Mouse (Mus musculus): ENCODE measurements around the gene Pcdh18.

DNA sequence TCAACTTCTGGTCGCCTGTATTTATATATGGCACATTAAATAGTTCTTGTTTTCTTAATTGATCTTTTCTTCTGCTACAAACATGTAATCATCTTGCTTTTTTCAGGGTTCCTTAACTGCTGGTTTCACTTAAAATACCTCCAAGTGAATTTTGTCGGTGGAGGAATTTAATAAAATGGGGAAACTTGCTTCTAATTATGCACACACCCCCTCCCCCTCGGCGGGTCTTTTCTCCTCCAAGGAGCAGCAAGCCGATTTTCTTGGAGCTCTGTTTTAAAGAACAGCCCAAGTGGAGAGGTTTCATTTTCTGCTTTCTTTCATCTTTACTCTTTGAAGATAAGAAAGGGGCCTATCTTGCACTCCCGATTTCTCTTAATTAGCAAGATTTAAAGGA lies 498 bp upstream of the Pcdh18 start:
- TF ChIP-seq CTCF (IDR thresholded peaks at IDR 0.05; ENCODE audit: low read depth, low read length) (no peak), GATA2 (IDR thresholded peaks at IDR 0.05; ENCODE audit: borderline replicate concordance, low read depth, low read length) (no peak), GATA1 (IDR thresholded peaks at IDR 0.05; ENCODE audit: borderline replicate concordance, low read length) (no peak), TAL1 (conservative IDR thresholded peaks at IDR 0.05; ENCODE audit: low read depth, low read length) (no peak)
